Mouse (Mus musculus): ENCODE results near the gene Mrgprf. TPM values are rescaled to one million over a fixed set of nuclear protein-coding genes. Genes with fewer than 3 reads are reported as not detected.
A peak's percentile ranks its signal among the peaks of the same experiment; 100 is the strongest.

Gene Mrgprf
- polyA plus RNA-seq, 1 experiment = not detected

DNA sequence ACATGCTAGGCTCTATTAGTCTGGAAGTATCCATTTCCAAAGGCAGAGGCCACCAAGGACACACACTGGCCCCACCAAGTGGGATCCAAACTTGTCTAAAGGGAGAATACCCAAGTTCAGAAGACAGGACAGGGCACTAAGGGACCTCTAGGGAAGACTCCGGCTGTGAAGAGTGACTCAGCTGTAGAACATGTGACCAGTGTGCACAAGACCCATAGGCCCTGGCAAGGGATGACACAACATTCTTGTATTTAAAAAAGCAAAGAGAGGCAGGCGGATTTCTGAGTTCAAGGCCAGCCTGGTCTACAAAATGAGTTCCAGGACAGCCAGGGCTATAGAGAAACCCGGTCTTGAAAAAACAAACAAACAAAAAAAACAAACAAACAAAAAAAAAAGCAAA, 25.1 kb upstream of the Mrgprf start:
- TF ChIP-seq POLR2A (IDR thresholded peaks at IDR 0.05; ENCODE audit: borderline replicate concordance, control insufficient read depth, low read depth, low read length) (no peak), CTCF (IDR thresholded peaks at IDR 0.05; ENCODE audit: control insufficient read depth, insufficient read depth, low read length) (no peak)
- H3K4me3 ChIP-seq (replicated peaks; ENCODE audit: control insufficient read depth, low read depth, low read length) = no peak overlapping the region
- 81% methylated on average over 3 of the region's 3 CpGs for WGBS

DNA sequence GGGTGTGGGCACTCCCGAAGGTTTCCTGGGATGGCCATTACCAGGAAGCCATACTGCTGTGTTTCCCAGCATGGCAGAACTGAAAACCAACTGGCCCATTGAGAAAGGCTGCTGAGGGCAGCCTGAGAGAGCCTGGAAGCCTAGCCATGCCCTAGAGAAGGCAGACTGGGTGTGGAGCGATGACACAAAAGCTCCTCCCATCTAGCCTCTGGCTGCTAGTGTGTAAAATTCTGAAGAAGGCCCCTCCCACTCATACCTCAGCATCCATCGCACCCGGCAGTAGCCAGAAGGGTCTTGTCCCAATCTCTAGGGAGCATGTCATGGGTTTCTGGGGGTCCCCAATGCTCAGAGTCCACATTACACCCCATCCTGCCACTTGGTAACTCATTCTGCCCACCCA, 19.2 kb upstream of the Mrgprf start:
- no peak overlapping the region for H3K4me3 ChIP-seq (replicated peaks; ENCODE audit: control insufficient read depth, low read depth, low read length)
- TF ChIP-seq CTCF (IDR thresholded peaks at IDR 0.05; ENCODE audit: control insufficient read depth, insufficient read depth, low read length) = no peak
- TF ChIP-seq POLR2A (IDR thresholded peaks at IDR 0.05; ENCODE audit: borderline replicate concordance, control insufficient read depth, low read depth, low read length) = no peak
- WGBS = 76% methylated on average over 4 of the region's 4 CpGs
- no peak overlapping the region for H3K27ac ChIP-seq (ENCODE audit: control insufficient read depth, insufficient read depth, low read depth, low read length, poor library complexity)
- peaks cover 9% of the 10 kb centered on the region for H3K4me1 ChIP-seq (ENCODE audit: control insufficient read depth, insufficient read depth, low read length)

More for the DNA sequence above, 25.1 kb upstream of the Mrgprf start:
- Histone ChIP-seq H3K4me1 (ENCODE audit: control insufficient read depth, insufficient read depth, low read length) (peaks cover 11% of the 10 kb centered on the region), H3K27ac (ENCODE audit: control insufficient read depth, insufficient read depth, low read depth, low read length, poor library complexity) (no peak overlapping the region)

DNA sequence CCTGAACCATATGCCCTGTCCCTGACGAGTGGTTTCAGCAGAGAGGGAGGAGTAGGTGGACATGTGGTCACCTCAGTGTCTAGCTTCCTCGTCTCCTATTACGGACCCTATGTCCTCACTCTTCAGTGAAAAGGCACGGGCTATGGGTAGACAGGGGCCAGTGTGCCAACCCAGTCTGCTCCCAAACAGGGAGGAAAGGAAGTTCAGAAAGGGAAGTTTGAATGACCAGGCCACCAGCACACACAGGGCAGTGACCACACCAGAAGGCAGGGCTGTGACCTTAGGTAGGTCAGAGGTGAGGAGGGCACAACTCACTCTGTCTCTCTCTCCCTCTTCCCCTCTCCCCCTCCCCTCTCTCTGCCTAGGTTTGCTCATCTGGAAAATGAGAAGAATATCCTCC, 17.6 kb upstream of the Mrgprf start:
- Histone ChIP-seq H3K27ac (ENCODE audit: control insufficient read depth, insufficient read depth, low read depth, low read length, poor library complexity) (peak overlapping the region; percentile 27), H3K4me1 (ENCODE audit: control insufficient read depth, insufficient read depth, low read length) (peaks cover 9% of the 10 kb centered on the region), H3K4me3 (replicated peaks; ENCODE audit: control insufficient read depth, low read depth, low read length) (peak overlapping the region; percentile 78)
- TF ChIP-seq POLR2A (IDR thresholded peaks at IDR 0.05; ENCODE audit: borderline replicate concordance, control insufficient read depth, low read depth, low read length) (0 out of 2 replicates have a peak, but pooled peaks have one; percentile 17), CTCF (IDR thresholded peaks at IDR 0.05; ENCODE audit: control insufficient read depth, insufficient read depth, low read length) (no peak)
- WGBS = 15% methylated on average over 4 of the region's 4 CpGs

DNA sequence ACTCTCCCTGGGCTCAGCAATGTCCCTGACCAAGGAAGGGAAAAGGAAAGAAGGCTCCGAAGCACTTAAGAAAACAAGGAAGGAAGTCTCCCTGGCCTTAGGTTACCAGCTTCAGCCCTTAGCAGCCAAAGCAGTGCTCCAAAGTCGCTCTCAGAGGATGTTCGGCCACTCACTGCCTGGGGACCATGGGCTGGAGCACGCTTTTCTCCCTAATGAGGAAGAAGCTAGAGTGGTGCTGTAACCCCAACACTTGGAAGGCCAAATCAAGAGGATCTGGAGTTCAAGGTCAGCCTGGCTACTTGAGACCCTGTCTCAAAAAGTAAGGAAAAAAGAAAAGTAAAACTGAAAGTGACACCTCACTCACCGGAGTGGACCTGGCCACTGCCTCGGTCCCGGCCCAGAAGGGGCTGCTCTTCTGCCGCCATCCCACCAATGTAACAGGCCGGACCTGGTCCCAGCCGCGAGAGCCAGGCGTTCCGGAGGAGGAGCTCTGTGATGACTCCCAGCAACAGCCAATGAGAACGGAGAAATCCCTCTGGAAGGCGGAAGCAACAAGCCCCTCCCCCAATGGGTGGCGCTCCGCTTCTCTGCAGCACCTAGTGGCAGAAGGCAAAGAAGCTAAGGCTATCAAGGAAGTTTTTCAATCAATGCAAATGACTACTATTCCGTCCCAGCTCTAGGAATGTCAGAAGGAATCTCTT, 17.0 kb upstream of the Mrgprf start, which contains the start of gene Tpcn2:
Tpcn2 (minus strand) TSS at position 525 of the 701 bp plus-strand sequence.
- peaks cover 9% of the 10 kb centered on the region for H3K4me1 ChIP-seq (ENCODE audit: control insufficient read depth, insufficient read depth, low read length)
- TF ChIP-seq CTCF (IDR thresholded peaks at IDR 0.05; ENCODE audit: control insufficient read depth, insufficient read depth, low read length) (peak; percentile 56; the same call in 1 of the 2 replicates), POLR2A (IDR thresholded peaks at IDR 0.05; ENCODE audit: borderline replicate concordance, control insufficient read depth, low read depth, low read length) (peak; percentile 79; the same call in 1 of the 2 replicates)
- peak within 1 kb of the TSS; percentile 78 for H3K4me3 ChIP-seq (replicated peaks; ENCODE audit: control insufficient read depth, low read depth, low read length)
- under 1% methylated on average over 18 of the region's 18 CpGs for WGBS
- H3K27ac ChIP-seq (ENCODE audit: control insufficient read depth, insufficient read depth, low read depth, low read length, poor library complexity) = peak within 1 kb of the TSS; percentile 27

- TF ChIP-seq CTCF (IDR thresholded peaks at IDR 0.05; ENCODE audit: control insufficient read depth, insufficient read depth, low read length) (no peak), POLR2A (IDR thresholded peaks at IDR 0.05; ENCODE audit: borderline replicate concordance, control insufficient read depth, low read depth, low read length) (no peak)
- Histone ChIP-seq H3K4me1 (ENCODE audit: control insufficient read depth, insufficient read depth, low read length) (peaks cover 9% of the 10 kb centered on the region), H3K27ac (ENCODE audit: control insufficient read depth, insufficient read depth, low read depth, low read length, poor library complexity) (no peak overlapping the region), H3K4me3 (replicated peaks; ENCODE audit: control insufficient read depth, low read depth, low read length) (no peak overlapping the region)
- 53% methylated on average over 3 of the region's 3 CpGs for WGBS
Measured at GRCm38 (mm10) chr7:145284293-145284692, 16.3 kb upstream of the Mrgprf start.

DNA sequence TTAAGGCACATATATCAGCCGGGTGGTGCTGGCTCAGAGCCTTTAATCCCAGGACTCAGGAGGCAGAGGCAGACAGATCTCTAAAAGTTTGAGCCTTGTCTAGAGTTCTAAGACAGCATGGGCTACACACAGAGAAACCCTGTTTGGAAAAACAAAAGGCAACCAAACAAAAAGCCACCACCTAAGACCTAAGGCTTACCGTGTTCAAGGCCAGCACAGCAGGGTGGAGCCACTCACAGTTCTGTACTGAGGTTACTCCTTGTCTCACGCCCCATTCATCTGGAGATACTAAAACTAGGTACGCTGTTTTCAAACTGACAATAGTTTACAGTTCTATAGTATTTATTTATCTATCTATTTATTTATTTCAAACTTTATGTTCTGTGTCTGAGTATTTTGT, 15.2 kb upstream of the Mrgprf start:
- TF ChIP-seq POLR2A (IDR thresholded peaks at IDR 0.05; ENCODE audit: borderline replicate concordance, control insufficient read depth, low read depth, low read length) (no peak), CTCF (IDR thresholded peaks at IDR 0.05; ENCODE audit: control insufficient read depth, insufficient read depth, low read length) (no peak)
- Histone ChIP-seq H3K4me1 (ENCODE audit: control insufficient read depth, insufficient read depth, low read length) (peaks cover 9% of the 10 kb centered on the region), H3K27ac (ENCODE audit: control insufficient read depth, insufficient read depth, low read depth, low read length, poor library complexity) (no peak overlapping the region), H3K4me3 (replicated peaks; ENCODE audit: control insufficient read depth, low read depth, low read length) (no peak overlapping the region)
- 78% methylated on average over 4 of the region's 4 CpGs for WGBS

- WGBS = 54% methylated on average over 6 of the region's 6 CpGs
Measured at GRCm38 (mm10) chr7:145287410-145287809, 13.2 kb upstream of the Mrgprf start.

GRCm38 (mm10) chr7:145289302-145289701, 11.3 kb upstream of the Mrgprf start:
- 51% methylated on average over 5 of the region's 5 CpGs for WGBS
- Histone ChIP-seq H3K4me3 (replicated peaks; ENCODE audit: control insufficient read depth, low read depth, low read length) (no peak overlapping the region), H3K27ac (ENCODE audit: control insufficient read depth, insufficient read depth, low read depth, low read length, poor library complexity) (no peak overlapping the region), H3K4me1 (ENCODE audit: control insufficient read depth, insufficient read depth, low read length) (no peaks in the 10 kb centered on the region)
- TF ChIP-seq CTCF (IDR thresholded peaks at IDR 0.05; ENCODE audit: control insufficient read depth, insufficient read depth, low read length) (no peak; the same call in 1 of the 2 replicates), POLR2A (IDR thresholded peaks at IDR 0.05; ENCODE audit: borderline replicate concordance, control insufficient read depth, low read depth, low read length) (no peak)

More at GRCm38 (mm10) chr7:145287410-145287809, 13.2 kb upstream of the Mrgprf start:
- H3K27ac ChIP-seq (ENCODE audit: control insufficient read depth, insufficient read depth, low read depth, low read length, poor library complexity) = no peak overlapping the region
- H3K4me1 ChIP-seq (ENCODE audit: control insufficient read depth, insufficient read depth, low read length) = peaks cover 6% of the 10 kb centered on the region
- H3K4me3 ChIP-seq (replicated peaks; ENCODE audit: control insufficient read depth, low read depth, low read length) = no peak overlapping the region
- TF ChIP-seq POLR2A (IDR thresholded peaks at IDR 0.05; ENCODE audit: borderline replicate concordance, control insufficient read depth, low read depth, low read length) (no peak), CTCF (IDR thresholded peaks at IDR 0.05; ENCODE audit: control insufficient read depth, insufficient read depth, low read length) (no peak)

Data from bone marrow, adult 2 months (tissue).